Mouse (Mus musculus) bone marrow macrophage, adult 2 months (primary cell): ENCODE data around the gene Hbq1b.
"Not testable (repeated sequence)": the region's sequence is repeated elsewhere in the genome, so short reads cannot be mapped to it uniquely, and the experiment has no call there.

Source experiments
- CTCF ChIP-seq: IDR thresholded peaks from 2 replicates; pipeline ENCODE4 v1.5.1; 2012; ENCODE audit warnings: low read depth, mild to moderate bottlenecking, low read length, moderate library complexity
- POLR2A ChIP-seq: IDR thresholded peaks from 2 replicates; pipeline ENCODE4 v1.6.1; 2012; ENCODE audit warnings: mild to moderate bottlenecking, low read depth, low read length, borderline replicate concordance

DNA sequence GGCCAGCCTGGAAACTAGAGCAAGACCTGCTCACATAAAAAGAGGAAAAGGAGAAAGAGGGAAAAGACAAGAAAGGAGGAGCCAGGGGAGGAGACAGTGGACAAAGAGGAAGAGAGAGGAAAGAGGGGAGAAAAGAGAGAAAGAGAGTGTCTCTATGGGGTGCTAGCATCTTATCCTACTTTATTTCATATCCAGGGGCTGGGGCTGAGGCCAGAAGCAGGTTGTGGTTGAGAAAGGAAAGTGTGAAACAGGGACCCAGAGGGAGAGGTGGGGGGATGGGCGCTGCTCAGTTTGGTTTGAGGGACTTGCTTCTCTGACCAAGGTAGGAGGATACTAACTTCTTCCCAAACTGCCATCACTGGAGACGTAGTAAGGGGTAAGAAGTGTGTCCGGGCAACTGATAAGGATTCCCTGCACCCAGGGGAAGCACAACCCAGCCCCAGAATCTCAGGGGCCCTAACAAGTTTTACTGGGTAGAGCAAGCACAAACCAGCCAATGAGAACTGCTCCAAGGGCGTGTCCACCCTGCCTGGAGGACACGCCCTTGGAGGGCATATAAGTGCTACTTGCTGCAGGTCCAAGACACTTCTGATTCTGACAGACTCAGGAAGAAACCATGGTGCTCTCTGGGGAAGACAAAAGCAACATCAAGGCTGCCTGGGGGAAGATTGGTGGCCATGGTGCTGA is 3.5 kb upstream of the Hbq1b start, which contains the start of gene Hba-a1:
- not testable (repeated sequence) for TF ChIP-seq CTCF, POLR2A
